Mouse (Mus musculus) lung, postnatal 36 days (tissue): Measurements from ENCODE around the gene Olfr1353.
"Not testable (repeated sequence)": the region's sequence is repeated elsewhere in the genome, so short reads cannot be mapped to it uniquely, and the experiment has no call there.

ENCODE experiments used
- DNase-seq: peaks from one replicate; pipeline ENCODE4 v3.0.0; 2022; ENCODE audit warnings: mixed read lengths

The Olfr1353 gene

DNA sequence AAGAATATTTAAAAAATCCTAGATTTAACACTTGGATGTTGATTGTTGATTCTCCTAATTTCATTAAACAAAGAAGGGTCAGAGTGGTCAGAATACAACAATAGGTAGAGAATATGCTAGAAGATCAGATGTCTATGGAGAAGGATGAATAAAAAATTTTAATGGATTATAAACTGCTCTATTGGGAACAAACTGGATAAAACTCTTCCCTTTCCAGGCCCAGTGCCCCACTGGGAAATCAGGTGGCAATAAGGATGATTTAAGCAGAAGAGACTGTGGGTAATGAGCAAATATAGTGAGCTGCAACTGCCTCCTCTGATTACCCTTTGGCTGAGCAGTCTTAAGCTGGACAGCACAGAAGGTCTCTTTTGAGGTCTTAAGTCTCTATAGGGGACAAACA, at the start of gene Olfr1353:
Gene Olfr1353, plus strand, starts transcription at position 301 of the 400 bp plus-strand sequence.
- DNase-seq, result not testable (repeated sequence)

DNA sequence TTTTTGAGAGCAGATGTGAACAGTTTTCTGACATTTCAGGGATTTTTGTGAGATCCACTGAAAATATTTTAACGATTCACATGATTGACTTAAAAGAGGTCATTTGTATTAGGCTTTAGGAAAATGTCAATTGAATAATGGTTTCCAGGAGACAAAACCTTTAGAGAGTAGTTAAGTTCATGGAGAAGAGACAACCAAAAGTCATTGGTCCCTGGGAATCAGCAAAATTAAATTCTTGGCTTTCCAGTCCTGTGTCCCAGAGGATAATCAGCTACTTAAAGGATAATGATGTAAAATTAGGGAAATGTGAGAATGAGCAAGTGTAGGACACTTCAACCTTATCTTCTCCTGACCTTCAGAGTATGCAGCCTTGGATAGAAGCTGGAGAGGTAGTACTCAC, 12.8 kb upstream of the Olfr1353 start, which contains the start of gene Olfr8:
Gene Olfr8, plus strand, starts transcription at position 301 of the 400 bp plus-strand sequence.
- not testable (repeated sequence) for DNase-seq

GRCm38 (mm10) chr10:78980750-78981149, 17.6 kb downstream of the Olfr1353 start, which contains the start of gene Olfr1352:
Gene Olfr1352, plus strand, starts transcription at chr10:78981050.
- no peak for DNase-seq

GRCm38 (mm10) chr10:79012172-79012571, 49.1 kb downstream of the Olfr1353 start, which contains the start of gene Olfr1351:
Gene Olfr1351, plus strand, starts transcription at chr10:79012472.
- no peak for DNase-seq
